Mouse (Mus musculus) retina, postnatal 7 days (tissue): ENCODE results near the gene Ubl4b.

Experiments used
- DNase-seq: peaks from one replicate; pipeline ENCODE4 v3.0.0-alpha.2; 2012; ENCODE audit warnings: low read depth, low spot score

The Ubl4b gene

DNA sequence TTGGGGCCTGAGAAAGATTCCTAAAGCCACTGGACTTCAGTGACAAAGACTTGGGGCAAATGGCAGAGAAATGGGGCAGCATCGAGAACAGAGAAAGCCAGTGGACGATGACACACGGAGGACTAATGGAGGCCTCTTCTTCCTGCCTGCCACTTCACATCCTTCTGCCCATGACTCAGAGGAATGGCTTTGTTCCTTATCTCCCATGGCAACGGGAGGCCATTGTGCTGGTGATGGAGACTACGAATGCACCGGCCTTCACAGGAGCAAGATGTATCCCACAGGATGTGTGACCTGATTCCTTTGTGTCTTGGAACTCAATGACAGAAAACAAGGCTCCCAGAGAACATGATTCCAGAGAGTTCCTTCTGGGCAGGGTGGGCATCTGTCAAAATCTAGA, 30.3 kb downstream of the Ubl4b start:
- no peak for DNase-seq

- no peak for DNase-seq
Observed at GRCm38 (mm10) chr3:107520931-107521330, 33.9 kb downstream of the Ubl4b start.

- no peak for DNase-seq
Observed at GRCm38 (mm10) chr3:107517631-107518108, 37.2 kb downstream of the Ubl4b start, which contains the start of gene Slc6a17. Gene Slc6a17, minus strand, starts transcription at chr3:107518018.

- no peak for DNase-seq
Observed at GRCm38 (mm10) chr3:107516776-107517630, 37.9 kb downstream of the Ubl4b start.

- DNase-seq = no peak
Observed at GRCm38 (mm10) chr3:107515989-107516388, 38.9 kb downstream of the Ubl4b start.

DNA sequence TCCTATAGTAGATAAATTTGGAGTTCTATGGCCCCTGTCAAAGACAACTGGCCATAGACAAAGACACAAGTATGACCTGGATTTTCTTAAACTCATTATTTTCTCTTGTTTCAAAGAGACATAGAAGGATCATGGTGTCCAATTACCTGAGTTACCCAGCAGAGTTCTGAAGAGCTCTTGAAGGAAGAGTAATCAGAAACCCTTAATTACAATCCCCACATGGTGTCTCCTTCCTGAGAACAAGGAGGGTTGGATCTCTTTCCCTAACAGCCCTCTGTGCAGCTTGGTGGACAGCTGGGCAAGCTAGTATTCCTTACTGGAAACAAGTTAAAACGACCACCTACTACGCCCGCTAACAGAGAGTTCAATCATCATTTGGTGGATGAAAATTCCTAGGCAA, 43.5 kb downstream of the Ubl4b start:
- DNase-seq = no peak

GRCm38 (mm10) chr3:107508696-107509095, 46.2 kb downstream of the Ubl4b start:
- no peak for DNase-seq

DNA sequence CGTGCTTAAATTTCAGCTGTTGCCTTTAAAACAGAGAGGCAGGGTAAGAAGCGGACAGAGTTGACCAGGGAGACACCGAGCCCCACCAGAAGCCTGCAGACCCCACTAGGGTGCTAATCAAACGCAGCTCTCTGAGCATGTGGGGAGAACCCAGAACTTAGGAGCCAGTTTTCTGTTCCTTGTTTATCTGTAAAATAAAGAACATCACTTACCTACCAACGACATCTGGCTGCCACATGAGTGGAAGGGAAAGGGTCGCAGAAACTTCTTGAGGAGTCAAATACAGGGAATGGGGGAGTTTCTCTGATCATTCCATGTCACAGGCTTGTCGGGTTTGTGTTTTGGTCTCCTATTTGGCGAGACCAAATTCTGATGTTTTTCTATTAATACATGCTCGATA, 46.9 kb downstream of the Ubl4b start:
- DNase-seq = no peak

DNA sequence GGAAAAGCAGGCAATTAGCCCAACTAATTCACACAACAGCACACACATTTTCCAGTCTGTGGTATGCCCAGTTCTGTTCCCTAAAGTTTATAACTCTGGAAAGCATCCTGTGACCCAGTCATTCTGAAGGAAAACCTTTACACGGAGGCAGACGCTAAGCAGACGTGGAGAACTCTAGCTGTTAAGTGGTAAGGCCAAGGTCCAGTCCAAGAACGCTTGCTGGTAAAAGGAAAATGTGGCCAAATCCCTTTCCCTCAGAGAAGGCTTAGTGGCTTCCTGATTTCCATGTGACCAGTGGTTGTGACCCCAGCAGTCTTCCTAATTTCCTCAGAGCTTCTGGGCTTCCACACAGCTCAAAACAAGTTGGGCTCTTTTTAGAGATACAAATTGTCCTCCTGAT, 48.3 kb downstream of the Ubl4b start:
- DNase-seq = no peak

DNA sequence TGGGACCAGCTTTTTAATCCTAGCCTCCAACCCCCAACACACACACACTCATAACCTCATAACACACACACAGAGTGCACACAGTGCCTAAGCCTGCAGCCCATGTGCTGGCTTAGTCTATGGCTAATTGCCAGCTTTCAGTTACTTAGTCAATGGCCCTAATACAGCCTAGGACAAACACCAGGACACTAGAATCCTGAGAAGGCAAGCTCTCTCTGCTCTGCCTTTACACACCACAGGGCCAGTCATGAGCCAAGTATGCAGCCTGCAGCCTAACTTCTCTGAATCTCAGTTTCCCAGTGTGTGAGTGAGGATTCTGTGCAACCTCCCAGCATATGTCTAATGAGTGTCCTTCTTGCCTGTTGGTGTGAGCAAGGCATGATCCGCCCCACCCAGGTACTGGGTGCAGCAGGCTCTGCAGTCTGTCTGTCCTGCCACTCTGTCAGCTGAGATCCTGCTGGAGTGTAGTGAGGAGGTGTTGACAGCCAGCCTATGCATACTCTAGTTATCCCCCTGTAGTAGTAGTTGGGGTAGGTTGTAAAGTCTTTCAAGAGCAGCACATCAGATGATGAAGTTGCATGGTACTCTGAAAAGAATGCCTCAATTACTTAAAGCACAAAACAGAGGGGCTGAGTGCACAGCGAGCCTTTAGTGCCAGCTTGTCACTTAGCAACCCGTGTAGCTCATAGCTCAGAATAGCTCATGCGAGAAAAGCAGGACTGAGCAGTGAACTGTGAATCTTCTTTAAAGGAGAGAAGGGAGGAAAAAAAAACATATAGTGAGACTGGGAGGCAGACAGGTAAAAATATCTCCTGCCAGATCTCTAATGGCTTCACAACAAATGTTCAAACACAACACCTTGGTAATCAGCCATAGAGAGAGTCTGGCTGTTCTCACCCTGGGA, 49.2 kb downstream of the Ubl4b start:
- no peak for DNase-seq

- DNase-seq = no peak
Observed at GRCm38 (mm10) chr3:107504542-107504941, 50.3 kb downstream of the Ubl4b start.

DNA sequence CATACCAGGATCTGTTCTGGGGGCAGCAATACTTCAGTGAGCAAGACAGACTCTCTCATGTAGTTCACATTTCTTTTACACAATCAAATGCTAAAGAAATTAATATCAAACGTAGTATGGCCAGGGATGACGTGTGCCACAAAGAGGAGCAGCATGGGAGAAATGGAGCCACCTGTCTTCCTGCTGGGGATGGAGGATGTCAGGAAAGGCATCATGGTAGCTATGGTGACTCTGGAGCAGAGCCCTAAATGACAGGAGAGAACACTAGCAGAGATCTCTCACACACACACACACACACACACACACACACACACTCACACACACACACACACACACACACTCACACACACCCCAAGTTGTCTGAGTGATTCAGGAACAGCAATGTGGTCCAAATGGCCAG, 51.2 kb downstream of the Ubl4b start:
- DNase-seq = no peak
